Mouse (Mus musculus): ENCODE measurements around the gene Vangl2. TPM values are rescaled to one million over a fixed set of nuclear protein-coding genes. Genes with fewer than 3 reads are reported as not detected.

Gene Vangl2
- polyA plus RNA-seq, 1 experiment from 2014 or later, result 24.7 TPM

Other genes with a start within 250 kb of the Vangl2 start
- 0.79 and 0.86 TPM in 2 replicates for gene Cd84, start 188.7 kb downstream of the Vangl2 start, polyA plus RNA-seq (2016; fragmentation: Nextera tagmentation; extraction: Ambion mirVana)
- gene Gm10521, start 132.8 kb downstream of the Vangl2 start, polyA plus RNA-seq (2016; fragmentation: Nextera tagmentation; extraction: Ambion mirVana), result not detected in 2 replicates
- 0.17 TPM in 1 of 2 replicates, not detected in the other for gene Slamf6, start 110.9 kb downstream of the Vangl2 start, polyA plus RNA-seq (2016; fragmentation: Nextera tagmentation; extraction: Ambion mirVana)
- gene Nhlh1, start 29.1 kb upstream of the Vangl2 start, polyA plus RNA-seq (2016; fragmentation: Nextera tagmentation; extraction: Ambion mirVana), result 3.9 and 4.1 TPM in 2 replicates
- 231 and 236 TPM in 2 replicates for gene Copa, start 54.1 kb upstream of the Vangl2 start, polyA plus RNA-seq (2016; fragmentation: Nextera tagmentation; extraction: Ambion mirVana)
- 106 and 107 TPM in 2 replicates for gene Ncstn, start 54.4 kb upstream of the Vangl2 start, polyA plus RNA-seq (2016; fragmentation: Nextera tagmentation; extraction: Ambion mirVana)
- gene Pex19, start 98.3 kb upstream of the Vangl2 start, polyA plus RNA-seq (2016; fragmentation: Nextera tagmentation; extraction: Ambion mirVana), result 168 and 169 TPM in 2 replicates
- 165 and 171 TPM in 2 replicates for gene Dcaf8, start 119.6 kb upstream of the Vangl2 start, polyA plus RNA-seq (2016; fragmentation: Nextera tagmentation; extraction: Ambion mirVana)
- 118 TPM in 2 replicates for gene Pea15a, start 178.4 kb upstream of the Vangl2 start, polyA plus RNA-seq (2016; fragmentation: Nextera tagmentation; extraction: Ambion mirVana)
- gene Casq1, start 191.4 kb upstream of the Vangl2 start, polyA plus RNA-seq (2016; fragmentation: Nextera tagmentation; extraction: Ambion mirVana), result 3.3 and 3.6 TPM in 2 replicates
- gene Atp1a4, start 230.0 kb upstream of the Vangl2 start, polyA plus RNA-seq (2016; fragmentation: Nextera tagmentation; extraction: Ambion mirVana), result not detected in 2 replicates
- 45.4 and 45.8 TPM in 2 replicates for gene Igsf8, start 233.2 kb upstream of the Vangl2 start, polyA plus RNA-seq (2016; fragmentation: Nextera tagmentation; extraction: Ambion mirVana)